Mouse (Mus musculus) bone marrow macrophage, adult 2 months (primary cell): Measurements from ENCODE around the gene Dnm3.

Source experiments
- CTCF ChIP-seq: IDR thresholded peaks from 2 replicates; pipeline ENCODE4 v1.5.1; 2012; ENCODE audit warnings: low read depth, mild to moderate bottlenecking, low read length, moderate library complexity
- POLR2A ChIP-seq: IDR thresholded peaks from 2 replicates; pipeline ENCODE4 v1.6.1; 2012; ENCODE audit warnings: mild to moderate bottlenecking, low read depth, low read length, borderline replicate concordance

DNA sequence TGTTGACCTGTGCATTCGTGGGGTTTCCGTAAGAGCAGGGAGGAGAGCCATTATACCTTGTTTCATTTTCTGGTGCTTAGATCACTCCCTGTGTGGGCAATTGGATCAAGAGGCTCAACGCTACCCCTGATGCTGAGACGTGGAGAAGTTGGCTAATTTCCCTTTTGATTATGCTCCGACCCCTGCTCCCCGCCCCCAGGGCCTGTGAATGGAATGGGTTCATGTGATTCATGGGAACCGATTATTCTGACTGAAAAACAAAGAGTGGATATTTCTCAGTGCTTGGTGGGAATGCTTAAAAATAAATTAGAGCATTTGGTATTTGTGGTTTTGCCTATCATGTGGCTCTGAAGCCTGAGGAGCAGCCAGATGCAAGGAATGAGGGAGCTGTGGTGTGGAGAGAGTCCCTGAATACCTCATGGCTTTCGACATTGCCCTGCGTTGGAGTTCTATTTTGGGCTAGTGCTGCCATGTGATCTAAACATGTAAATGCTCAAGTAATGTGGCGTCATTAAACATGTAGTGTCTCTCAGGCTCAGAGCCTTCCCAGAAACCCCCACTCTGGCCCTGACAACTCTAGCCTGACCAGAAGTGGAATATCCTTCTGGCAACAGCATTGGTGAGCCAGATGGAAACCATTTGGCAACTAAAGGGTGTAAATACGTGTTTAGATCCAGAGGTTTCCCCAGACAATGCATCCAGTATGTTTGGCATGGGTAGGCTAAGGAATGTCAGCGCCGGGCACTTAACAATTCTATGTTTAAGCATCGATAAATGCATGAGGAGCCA lies 473.9 kb downstream of the Dnm3 start:
- TF ChIP-seq POLR2A = no peak
- no peak for TF ChIP-seq CTCF
